Mouse (Mus musculus) liver, embryonic 12.5 days (tissue): ENCODE results near the gene Olfr1355. TPM values are rescaled to one million over a fixed set of nuclear protein-coding genes. Genes with fewer than 3 reads are reported as not detected.
"Not testable (repeated sequence)": the region's sequence is repeated elsewhere in the genome, so short reads cannot be mapped to it uniquely, and the experiment has no call there.

Source experiments
- ATAC-seq: fragments of 200-750 bp; cut with Nextera tagmentation; 2 replicates; pipeline ENCODE4 v1.8.0; 2017; ENCODE audit warnings: moderate number of reproducible peaks, mild to moderate bottlenecking, moderate library complexity
- H3K27ac ChIP-seq: fragments of 300-500 bp; sonication (generic); 2 replicates; pipeline ENCODE4 v1.5.1; 2016; ENCODE audit warnings: mild to moderate bottlenecking
- H3K27me3 ChIP-seq: fragments of 300-500 bp; sonication (generic); replicated peaks from 2 replicates; pipeline ENCODE4 v1.6.1; 2016; ENCODE audit warnings: mild to moderate bottlenecking, moderate library complexity
- H3K36me3 ChIP-seq: fragments of 300-500 bp; sonication (generic); 2 replicates; pipeline ENCODE4 v1.6.1; 2016; ENCODE audit warnings: mild to moderate bottlenecking, moderate library complexity
- H3K4me1 ChIP-seq: fragments of 300-500 bp; sonication (generic); 2 replicates; pipeline ENCODE4 v1.6.1; 2016
- H3K4me2 ChIP-seq: fragments of 300-500 bp; sonication (generic); 2 replicates; pipeline ENCODE4 v1.6.1; 2016; ENCODE audit warnings: mild to moderate bottlenecking, moderate library complexity
- H3K4me3 ChIP-seq: fragments of 300-500 bp; sonication (generic); 2 replicates; pipeline ENCODE4 v1.5.1; 2016; ENCODE audit warnings: mild to moderate bottlenecking, moderate library complexity
- H3K9ac ChIP-seq: fragments of 300-500 bp; sonication (generic); 2 replicates; pipeline ENCODE4 v1.6.1; 2016; ENCODE audit warnings: mild to moderate bottlenecking, moderate library complexity
- H3K9me3 ChIP-seq: fragments of 300-500 bp; sonication (generic); replicated peaks from 2 replicates; pipeline ENCODE4 v1.6.1; 2016; ENCODE audit warnings: mild to moderate bottlenecking, moderate library complexity
- WGBS: fragments of 180-500 bp; shearing (Covaris S2); methylation state at CpG from one replicate; pipeline ENCODE4 v1.1.7; 2016; ENCODE audit not compliant: insufficient replicate concordance; 5-methylcytosine and 5-hydroxymethylcytosine counted together
- polyA plus RNA-seq: library from polyadenylated mRNA; unstranded; fragments of >200 nt; fragmentation: Nextera tagmentation; extraction: Ambion mirVana; gene quantifications from 2 replicates; pipeline ENCODE4 v1.2.1, GENCODE M21; 2016

Gene Olfr1355
- not detected in 2 replicates for polyA plus RNA-seq

- H3K27me3 ChIP-seq = no peaks in the 10 kb centered on the region
- no peak for ATAC-seq
- no peak within 1 kb of the TSS for H3K27ac ChIP-seq
- H3K9ac ChIP-seq = no peak within 1 kb of the TSS
- peaks cover 9% of the 10 kb centered on the region for H3K9me3 ChIP-seq
- H3K36me3 ChIP-seq = no peaks in the 10 kb centered on the region
- no peak within 1 kb of the TSS for H3K4me3 ChIP-seq
- no peak within 1 kb of the TSS for H3K4me2 ChIP-seq
- 41% methylated on average over 2 of the region's 2 CpGs for WGBS
- H3K4me1 ChIP-seq = no peaks in the 10 kb centered on the region
These were observed at the start of gene Olfr1355 for GRCm38 (mm10) chr10:78875240-78875639. Gene Olfr1355, plus strand, starts transcription at chr10:78875540.

DNA sequence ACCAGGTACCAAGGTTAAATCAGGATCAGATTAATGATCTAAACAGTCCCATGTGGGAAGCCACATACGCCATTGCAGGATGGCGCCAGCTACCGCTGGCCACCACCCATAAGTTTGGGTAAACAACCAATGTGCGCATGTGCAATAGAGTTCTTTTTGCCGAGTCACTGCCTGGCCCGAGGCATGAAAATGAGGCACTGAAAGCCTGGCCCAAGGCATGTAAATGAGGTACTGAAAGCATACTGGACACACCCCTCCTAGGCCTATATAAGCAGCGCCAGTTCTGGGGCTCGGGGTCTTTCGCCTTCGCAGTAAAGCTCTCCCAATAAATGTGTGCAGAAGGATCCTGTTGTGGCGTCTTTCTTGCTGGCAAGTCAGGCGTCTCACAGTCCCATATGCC, 34.9 kb upstream of the Olfr1355 start:
- H3K9me3 ChIP-seq, H3K36me3 ChIP-seq, H3K27me3 ChIP-seq, H3K4me2 ChIP-seq, H3K4me3 ChIP-seq, H3K9ac ChIP-seq, ATAC-seq, H3K27ac ChIP-seq, H3K4me1 ChIP-seq: not testable (repeated sequence)
- WGBS = 81% methylated on average over 12 of the region's 12 CpGs

GRCm38 (mm10) chr10:78852066-78852465, 23.3 kb upstream of the Olfr1355 start, which contains the start of gene Olfr1356:
Gene Olfr1356, minus strand, starts transcription at chr10:78852166.
- Histone ChIP-seq H3K4me1 (no peaks in the 10 kb centered on the region), H3K27ac (no peak within 1 kb of the TSS), H3K9me3 (0 out of 2 replicates have a peak, but pooled peaks cover 4% of the 10 kb centered on the region), H3K9ac (no peak within 1 kb of the TSS), H3K36me3 (no peaks in the 10 kb centered on the region), H3K4me2 (no peak within 1 kb of the TSS), H3K4me3 (no peak within 1 kb of the TSS), H3K27me3 (no peaks in the 10 kb centered on the region)
- WGBS = 60% methylated on average over 2 of the region's 2 CpGs
- ATAC-seq = no peak

GRCm38 (mm10) chr10:78912871-78913270, 37.5 kb downstream of the Olfr1355 start, which contains the start of gene Olfr1354:
Gene Olfr1354, plus strand, starts transcription at chr10:78913171.
- not testable (repeated sequence) for H3K4me1 ChIP-seq, H3K4me3 ChIP-seq, H3K27me3 ChIP-seq, ATAC-seq, H3K27ac ChIP-seq, H3K9me3 ChIP-seq, H3K9ac ChIP-seq, H3K4me2 ChIP-seq, H3K36me3 ChIP-seq
- 58% methylated on average over 1 of the region's 1 CpGs for WGBS

Other genes with a start within 250 kb of the Olfr1355 start
- not detected in 2 replicates for gene Casp14, start 157.2 kb upstream of the Olfr1355 start, polyA plus RNA-seq
- not detected in 2 replicates for gene Ccdc105, start 122.5 kb upstream of the Olfr1355 start, polyA plus RNA-seq
- gene Slc1a6, start 95.0 kb upstream of the Olfr1355 start, polyA plus RNA-seq = 0.61 and 0.78 TPM in 2 replicates
- not detected in 2 replicates for gene Olfr1356, start 23.4 kb upstream of the Olfr1355 start, polyA plus RNA-seq
- not detected in 2 replicates for gene Olfr1354, start 37.6 kb downstream of the Olfr1355 start, polyA plus RNA-seq
- gene Olfr8, start 75.1 kb downstream of the Olfr1355 start, polyA plus RNA-seq = not detected in 2 replicates
- gene Olfr1353, start 87.8 kb downstream of the Olfr1355 start, polyA plus RNA-seq = not detected in 2 replicates
- gene Olfr1352, start 105.5 kb downstream of the Olfr1355 start, polyA plus RNA-seq = not detected in 2 replicates
- gene Olfr1351, start 136.9 kb downstream of the Olfr1355 start, polyA plus RNA-seq = not detected in 2 replicates
- not detected in 2 replicates for gene Olfr57, start 153.2 kb downstream of the Olfr1355 start, polyA plus RNA-seq
- 5.8 and 6.0 TPM in 2 replicates for gene 2610008E11Rik, start 222.1 kb downstream of the Olfr1355 start, polyA plus RNA-seq